Mouse (Mus musculus) adrenal gland (tissue): Measurements from ENCODE around the gene Serpina1a.
"Not testable (repeated sequence)": the region's sequence is repeated elsewhere in the genome, so short reads cannot be mapped to it uniquely, and the experiment has no call there.

Experiments
- intact Hi-C: fragments of 180-260 bp; cut with DNase I; formaldehyde crosslinking; loops from one replicate; pipeline ENCODE4 v1.15.1; 2025
- long read RNA-seq, 2 experiments: library from polyadenylated mRNA; unstranded; transcript quantifications; one replicate each; pipeline ENCODE4 v2.0.0; 2020; ENCODE audit warnings: borderline replicate concordance in 1 of 2; ENCODE audit not compliant: insufficient replicate concordance in 1 of 2

The Serpina1a gene
- long read RNA-seq, experiment 1 = 0 reads
- long read RNA-seq, experiment 2 = 0 reads

DNA sequence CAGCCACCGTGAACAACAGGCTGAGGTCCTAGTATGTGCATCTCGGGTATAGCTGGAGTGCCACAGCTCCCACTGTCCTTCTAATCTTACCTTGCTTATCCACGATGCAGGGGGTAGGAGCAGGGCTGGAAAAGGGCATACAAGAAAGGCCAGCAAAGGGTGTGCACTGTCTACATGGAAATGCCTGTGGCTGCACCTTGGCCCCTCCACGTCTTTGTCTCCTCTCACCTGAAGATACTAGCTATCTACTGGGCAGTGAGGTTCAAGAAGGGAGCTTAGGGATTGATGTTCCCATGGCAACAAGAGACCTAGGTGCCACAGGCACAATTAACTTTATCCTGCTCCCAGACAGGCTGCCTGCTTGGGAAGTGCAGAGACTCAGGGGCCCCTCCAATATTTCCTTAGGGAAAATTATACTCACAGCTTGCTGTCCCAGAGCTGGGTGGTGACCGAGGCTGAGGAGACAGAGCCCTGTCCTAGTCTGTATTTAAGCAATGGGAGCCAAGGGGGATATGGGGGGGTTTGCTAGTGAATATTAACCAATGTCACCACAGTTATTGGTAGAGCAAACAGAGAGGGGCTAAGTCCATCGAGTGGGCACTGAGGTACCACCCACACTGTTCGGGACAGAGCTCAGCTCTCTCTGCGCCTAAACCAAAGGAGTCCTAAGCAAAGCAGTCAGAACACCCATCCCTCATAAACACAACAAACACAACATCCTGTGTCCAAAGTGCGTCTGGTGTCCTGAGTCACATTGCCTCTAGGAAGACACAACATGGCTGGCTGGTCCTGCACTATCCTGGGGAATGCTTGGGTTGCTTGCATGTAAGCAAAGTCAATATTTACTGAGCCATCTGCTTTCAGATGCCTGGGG lies at the start of gene Serpina1a:
Gene Serpina1a, minus strand, starts transcription at position 462 of the 874 bp plus-strand sequence.
- intact Hi-C loops = not testable (repeated sequence)

DNA sequence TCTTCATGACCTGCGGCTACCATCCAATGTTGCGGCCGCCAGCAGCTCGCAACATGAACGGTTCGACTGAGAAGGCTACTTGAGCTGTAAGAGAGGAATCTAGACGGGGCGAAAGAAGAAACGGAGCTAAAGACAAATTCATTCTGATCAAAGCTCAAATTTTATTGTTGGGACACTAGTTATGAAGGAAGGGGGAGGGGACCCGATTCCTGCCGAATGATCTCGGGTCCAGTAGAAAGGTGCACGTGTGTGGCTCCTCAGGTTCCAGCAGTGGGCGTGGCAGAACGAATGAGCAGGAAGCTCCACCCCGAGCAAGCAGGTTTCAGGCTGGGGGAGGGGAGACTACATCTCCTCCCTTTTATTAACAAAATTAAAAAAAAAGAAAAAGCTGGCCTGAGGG lies 45.8 kb upstream of the Serpina1a start:
- intact Hi-C loops = not testable (repeated sequence)

DNA sequence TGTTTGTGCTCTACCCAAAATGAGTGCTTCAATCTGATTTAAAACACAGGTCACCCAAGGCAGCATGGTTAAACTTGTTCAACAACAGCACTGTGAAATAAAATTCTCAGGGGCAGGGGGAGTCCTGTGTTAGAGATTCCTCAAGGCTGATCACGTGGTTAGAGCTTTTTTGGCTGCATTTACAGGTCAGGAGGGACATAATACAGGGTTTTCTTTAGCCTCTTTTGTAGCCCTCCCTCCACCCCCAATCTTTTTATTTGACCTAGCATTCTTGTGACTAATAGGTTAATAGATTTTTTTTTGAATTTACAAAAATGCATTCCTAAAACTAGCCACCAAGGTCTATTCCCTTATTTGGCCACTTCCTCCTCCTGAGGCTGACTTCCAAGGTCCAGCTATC lies 44.4 kb upstream of the Serpina1a start:
- intact Hi-C loops = not testable (repeated sequence)

DNA sequence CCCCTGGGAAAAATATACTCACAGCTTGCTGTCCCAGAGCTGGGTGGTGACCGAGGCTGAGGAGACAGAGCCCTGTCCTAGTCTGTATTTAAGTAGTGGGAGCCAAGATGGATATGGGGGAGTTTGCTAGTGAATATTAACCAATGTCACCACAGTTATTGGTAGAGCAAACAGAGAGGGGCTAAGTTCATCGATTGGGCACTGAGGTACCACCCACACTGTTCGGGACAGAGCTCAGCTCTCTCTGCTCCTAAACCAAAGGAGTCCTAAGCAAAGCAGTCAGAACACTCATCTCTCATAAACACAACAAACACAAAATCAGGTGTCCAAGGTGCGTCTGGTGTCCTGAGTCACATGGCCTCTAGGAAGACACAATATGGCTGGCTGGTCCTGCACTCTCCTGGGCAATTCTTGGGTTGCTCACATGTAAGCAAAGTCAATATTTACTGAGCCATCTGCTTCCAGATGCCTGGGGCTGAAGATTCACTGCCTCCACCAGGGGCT lies 41.5 kb upstream of the Serpina1a start, which contains the start of gene Serpina1c:
Gene Serpina1c, minus strand, starts transcription at position 51 of the 504 bp plus-strand sequence.
- intact Hi-C loops = not testable (repeated sequence)

DNA sequence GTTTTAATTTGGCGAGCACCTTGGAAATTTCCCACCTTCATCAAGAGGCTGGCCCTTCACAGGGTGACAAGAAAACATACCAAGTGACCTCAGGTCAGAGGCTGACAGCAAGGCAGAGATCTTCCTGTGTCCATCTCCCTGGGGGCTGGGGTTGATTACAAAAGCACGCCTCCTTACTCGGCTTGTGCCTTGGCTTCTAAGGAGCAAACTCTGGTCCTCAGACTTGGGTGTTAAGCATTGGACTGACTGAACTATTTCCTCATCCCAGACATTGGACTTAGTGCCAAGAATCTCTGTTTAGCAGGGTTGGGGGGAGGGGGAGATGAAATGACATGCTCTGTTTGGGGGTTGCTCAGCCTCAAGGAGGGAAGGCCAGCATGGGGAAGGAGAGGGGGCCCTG lies 38.6 kb upstream of the Serpina1a start:
- intact Hi-C loops = not testable (repeated sequence)

DNA sequence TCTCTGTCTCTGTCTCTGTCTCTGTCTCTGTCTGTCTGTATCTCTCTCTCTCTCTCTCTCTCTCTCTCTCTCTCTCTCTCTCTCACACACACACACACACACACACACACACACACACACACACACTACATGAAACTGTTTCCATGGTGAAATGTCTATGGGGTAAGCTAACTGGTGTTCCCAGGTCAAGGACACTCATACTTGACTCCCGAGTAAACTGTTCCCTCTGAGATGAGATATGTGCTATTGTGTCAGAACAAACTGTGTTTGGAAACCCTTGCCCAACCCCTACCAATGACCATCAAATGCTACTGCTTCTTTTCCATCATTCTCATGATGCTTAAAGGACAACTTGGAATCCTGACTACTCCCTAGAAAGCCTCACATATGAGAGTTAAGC lies 3.5 kb upstream of the Serpina1a start:
- intact Hi-C loops = not testable (repeated sequence)

DNA sequence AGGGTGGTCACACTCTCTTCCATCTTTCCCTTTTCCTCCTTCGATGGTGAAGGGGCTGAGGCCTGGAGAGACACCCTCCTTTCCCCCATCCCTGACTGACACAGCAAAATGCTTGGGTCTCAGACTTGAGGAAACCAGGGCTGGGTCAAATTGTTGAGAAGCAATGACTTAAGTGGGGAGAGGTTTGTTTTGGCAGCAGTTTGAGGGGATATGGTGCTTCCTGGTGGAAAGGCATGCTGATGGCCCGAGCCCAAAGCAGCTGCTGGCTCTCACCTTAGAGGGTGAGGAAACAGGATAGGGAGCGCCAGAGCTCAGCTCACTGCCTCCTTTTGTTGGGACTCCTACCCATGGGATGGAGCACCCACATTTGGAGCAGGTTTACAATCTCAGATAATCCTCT lies 2.4 kb downstream of the Serpina1a start:
- intact Hi-C loops = no loop called here

DNA sequence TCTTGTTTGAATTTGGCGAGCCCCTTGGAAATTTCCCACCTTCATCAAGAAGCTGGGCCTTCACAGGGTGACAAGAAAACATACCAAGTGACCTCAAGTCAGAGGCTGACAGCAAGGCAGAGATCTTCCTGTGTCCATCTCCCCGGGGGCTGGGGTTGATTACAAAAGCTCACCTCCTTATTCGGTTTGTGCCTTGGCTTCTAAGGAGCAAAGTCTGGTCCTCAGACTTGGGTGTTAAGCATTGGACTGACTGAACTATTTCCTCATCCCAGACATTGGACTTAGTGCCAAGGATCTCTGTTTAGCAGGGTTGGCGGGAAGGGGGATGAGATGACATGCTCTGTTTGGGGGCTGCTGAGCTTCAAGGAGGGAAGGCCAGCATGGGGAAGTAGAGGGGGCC lies 2.8 kb downstream of the Serpina1a start:
- intact Hi-C loops = not testable (repeated sequence)

DNA sequence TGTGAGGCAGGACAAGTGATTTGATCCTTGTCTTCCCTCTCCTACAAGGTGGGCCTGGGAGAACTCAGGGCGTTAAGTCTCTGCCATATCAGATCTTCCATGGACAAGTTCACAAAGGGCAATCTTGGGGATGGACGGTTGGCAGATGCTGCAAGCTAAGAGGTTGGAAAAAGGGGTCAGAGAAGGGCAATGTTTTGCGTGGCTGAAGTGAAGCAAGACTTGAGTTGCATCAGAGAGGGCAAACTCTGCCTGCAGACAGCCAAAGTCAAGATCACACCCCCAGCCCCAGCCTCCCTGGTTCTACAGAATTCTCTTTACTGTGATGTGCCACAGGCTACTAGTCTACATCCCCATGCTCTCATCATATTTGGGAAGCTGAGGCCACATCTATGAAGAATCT lies 3.8 kb downstream of the Serpina1a start:
- intact Hi-C loops = not testable (repeated sequence)

DNA sequence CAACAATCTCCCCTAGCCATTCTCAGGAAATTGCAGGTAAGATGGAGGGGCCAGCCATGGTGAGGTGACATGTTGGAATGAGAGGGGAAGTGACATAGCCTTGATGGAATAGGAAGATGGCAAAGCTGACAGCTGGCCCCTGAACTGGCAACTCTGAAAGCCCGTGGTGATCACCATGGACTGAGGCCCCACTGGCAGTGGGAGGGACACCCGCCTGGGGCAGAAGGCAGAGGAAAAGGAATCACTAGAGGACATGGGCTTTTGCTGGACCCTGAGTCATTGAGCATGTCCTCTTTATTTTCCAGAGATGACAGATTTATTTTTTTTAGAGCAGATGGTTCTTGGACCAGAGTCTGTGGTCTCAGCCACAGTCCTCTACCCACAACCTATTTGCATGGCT lies 10.3 kb downstream of the Serpina1a start:
- intact Hi-C loops = not testable (repeated sequence)

DNA sequence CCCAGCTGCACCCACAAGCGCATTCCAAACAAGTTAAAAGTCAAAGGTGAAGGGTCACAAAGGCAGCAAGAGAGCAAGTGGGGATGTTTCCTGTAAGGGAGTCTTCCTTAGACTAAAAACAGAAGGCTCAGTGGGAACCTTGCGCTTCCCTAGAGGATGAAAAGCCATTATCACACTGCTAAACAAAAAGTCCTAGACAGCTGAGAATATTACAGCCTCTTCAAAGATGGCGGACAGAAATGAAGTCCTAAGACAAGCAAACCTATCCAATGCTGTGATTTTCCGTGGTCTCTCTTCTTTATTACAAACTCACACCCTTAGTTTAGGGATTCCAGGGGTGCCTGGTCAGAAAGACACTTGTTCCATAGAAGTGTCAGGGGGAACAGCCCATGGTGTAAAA lies 33.1 kb downstream of the Serpina1a start, which contains the start of gene Serpina1b:
Gene Serpina1b, minus strand, starts transcription at position 101 of the 400 bp plus-strand sequence.
- intact Hi-C loops = not testable (repeated sequence)

DNA sequence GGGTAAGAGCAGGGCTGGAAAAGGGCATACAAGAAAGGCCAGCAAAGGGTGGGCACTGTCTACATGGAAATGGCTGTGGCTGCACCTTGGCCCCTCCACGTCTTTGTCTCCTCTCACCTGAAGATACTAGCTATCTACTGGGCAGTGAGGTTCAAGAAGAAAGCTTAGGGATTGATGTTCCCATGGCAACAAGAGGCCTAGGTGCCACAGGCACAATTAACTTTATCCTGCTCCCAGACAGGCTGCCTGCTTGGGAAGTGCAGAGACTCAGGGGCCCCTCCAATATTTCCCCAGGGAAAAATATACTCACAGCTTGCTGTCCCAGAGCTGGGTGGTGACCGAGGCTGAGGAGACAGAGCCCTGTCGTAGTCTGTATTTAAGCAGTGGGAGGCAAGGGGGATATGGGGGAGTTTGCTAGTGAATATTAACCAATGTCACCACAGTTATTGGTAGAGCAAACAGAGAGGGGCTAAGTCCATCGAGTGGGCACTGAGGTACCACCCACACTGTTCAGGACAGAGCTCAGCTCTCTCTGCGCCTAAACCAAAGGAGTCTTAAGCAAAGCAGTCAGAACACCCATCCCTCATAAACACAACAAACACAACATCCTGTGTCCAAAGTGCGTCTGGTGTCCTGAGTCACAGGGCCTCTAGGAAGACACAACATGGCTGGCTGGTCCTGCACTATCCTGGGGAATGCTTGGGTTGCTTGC lies 35.5 kb downstream of the Serpina1a start:
- intact Hi-C loops = not testable (repeated sequence)

DNA sequence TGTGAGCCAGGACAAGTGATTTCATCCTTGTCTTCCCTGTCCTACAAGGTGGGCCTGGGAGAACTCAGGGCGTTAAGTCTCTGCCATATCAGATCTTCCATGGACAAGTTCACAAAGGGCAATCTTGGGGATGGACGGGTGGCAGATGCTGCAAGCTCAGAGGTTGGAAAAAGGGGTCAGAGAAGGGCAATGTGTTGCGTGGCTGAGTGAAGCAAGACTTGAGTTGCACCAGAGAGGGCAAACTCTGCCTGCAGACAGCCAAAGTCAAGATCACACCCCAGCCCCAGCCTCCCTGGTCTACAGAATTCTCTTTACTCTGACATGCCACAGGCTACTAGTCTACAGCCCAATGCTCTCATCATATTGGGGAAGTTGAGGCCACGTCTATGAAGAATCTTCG lies 39.5 kb downstream of the Serpina1a start:
- intact Hi-C loops = not testable (repeated sequence)
